Mouse (Mus musculus): ENCODE results near the gene Pfkm. TPM values are rescaled to one million over a fixed set of nuclear protein-coding genes. Genes with fewer than 3 reads are reported as not detected.

Gene Pfkm
- 100 to 1,000 TPM; 876 to 924 TPM for total RNA-seq (2021)

DNA sequence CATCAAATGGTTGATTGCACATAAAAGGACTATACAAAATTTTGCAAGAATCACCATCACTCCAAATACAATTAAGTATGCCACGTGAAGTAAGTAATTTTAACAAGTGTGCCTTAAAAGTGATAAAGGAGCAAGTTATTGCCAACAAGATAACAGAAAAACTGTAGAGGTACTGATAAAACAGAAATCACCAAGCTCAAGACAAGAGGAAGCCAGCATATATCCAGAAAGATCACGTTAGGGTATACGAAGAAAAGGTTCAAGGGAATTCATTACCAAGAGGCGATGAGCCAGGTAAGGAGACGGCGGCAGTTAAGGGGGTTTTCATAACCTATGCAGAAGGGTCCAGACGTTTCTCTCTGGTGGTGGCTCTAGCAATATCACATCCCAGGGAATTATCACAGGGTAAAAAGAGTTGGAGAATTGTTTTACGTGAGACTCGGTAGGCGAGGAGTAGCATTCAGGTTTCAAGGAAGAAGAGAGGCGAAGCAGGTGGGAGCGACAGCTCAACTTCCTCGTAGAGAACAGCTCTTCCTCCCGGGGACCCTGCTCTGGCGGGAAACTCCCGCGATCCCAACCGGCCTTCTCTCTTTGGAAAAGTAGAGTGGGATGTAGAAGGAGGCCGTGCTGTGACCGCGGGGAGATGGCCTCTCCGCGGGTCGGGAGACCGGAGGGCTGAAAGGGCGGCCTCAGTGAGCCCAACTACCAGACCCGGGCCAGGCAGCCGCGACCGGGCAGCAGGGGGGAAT lies at the start of gene Pfkm:
Pfkm (plus strand) TSS at position 218 of the 749 bp plus-strand sequence.
- intact Hi-C loops (cut with DNase I) = loop anchor here (5.0 to 10.0 kb wide), 3 partner anchors 80 to 412 kb away; no protein-coding TSS in a partner anchor
- no peak for DNase-seq

DNA sequence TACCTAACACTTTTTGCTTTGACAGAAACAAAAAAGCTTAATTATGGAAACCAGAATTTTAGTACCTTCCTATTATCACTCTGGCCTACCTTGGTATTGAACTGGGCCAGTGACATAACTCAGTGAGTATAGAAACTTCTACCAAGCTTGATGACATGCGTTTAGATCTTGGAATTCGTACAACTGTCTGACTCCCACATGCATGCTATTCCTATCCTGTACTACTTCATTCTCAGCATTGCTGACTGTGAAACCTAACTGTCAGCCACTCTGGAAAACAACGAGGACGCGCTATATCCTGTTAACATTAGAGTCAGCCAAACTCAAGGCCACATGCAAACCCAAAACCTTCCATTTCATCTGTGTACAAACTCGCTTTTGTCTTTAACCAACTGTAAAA lies 48.4 kb upstream of the Pfkm start:
- intact Hi-C loops (cut with DNase I) = no loop called here
- no peak for DNase-seq

GRCm38 (mm10) chr15:98044387-98044786 lies 48.0 kb upstream of the Pfkm start:
- no peak for DNase-seq
- intact Hi-C loops (cut with DNase I) = no loop called here

DNA sequence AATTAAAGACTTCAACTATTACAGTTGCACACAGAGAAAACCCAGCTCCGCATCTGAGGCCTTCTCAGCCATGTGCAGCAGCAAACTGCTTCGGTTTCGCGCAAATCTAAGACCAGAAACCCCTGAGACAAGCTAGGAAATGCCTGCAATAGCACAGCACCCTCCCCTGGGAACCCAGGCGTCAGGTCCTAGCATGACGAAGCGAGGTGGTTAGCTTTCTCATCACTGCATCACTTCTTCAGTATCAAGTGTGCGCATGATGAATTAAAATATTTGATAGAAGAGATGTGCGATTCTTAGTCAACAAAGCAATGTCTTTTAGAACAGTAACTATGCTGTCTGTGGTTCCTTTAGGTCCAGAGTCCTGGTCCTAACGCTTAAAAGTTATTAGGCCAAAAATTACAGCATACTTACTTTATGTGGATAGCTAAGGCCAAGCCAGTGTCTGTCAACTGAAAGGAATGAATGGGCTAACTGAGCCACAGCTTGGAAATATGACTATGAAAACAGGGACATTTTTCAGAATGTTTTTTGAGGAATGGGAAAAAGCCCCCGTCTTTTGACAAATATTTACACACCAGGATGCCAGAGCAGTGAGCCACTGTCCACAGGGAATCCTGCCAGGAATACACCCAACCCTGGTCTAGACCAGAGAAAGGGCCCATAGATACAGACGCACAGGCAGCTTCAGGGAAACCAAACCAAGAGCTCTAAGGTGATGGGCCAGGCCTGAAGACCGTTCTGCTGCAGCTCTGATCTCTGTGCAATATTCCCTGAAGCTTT lies 43.3 kb upstream of the Pfkm start:
- DNase-seq = no peak
- intact Hi-C loops (cut with DNase I) = no loop called here

DNA sequence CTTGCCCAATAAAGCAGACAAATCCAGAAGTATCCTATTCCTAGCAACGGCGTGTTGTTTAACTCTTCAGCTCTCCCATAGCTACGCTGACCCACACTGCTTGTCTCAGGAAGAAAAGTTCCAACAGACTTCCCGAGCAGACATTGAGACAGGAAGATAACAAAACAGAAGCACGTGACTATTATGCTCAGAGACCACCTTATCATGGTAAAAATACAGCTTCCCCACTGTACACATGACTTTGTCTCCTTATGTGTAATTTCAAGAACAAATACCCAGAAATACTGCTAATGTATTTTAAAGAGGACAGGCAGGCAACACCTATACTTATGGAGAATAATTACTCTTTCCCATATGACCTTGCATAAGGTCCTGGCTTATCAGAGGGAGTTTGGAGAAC lies 40.7 kb upstream of the Pfkm start:
- intact Hi-C loops (cut with DNase I) = no loop called here

GRCm38 (mm10) chr15:98055246-98055645 lies 37.1 kb upstream of the Pfkm start:
- intact Hi-C loops (cut with DNase I) = no loop called here
- peak; percentile 8 to 12 for DNase-seq

More for the DNA sequence above, 40.7 kb upstream of the Pfkm start:
- DNase-seq = no peak

DNA sequence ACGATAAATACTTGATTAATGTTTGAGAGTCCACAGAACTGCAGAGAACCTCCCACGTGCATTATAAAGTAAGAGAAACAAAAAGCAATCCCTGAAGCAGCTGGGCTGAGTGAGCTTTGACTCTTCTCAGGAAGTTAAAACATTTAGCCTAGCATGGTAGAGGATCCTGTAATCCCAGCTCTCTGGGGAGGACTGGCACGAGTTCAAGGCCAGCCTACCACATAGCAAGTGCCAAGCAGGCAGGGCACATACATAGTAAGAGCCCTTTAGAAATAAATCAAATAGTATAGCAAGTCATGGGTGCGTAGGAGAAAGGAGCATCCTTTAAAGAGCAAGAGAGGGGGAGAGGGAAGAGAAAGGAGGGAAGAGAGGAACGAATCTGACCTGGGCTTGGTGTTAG lies 26.5 kb upstream of the Pfkm start:
- DNase-seq = no peak
- intact Hi-C loops (cut with DNase I) = no loop called here

DNA sequence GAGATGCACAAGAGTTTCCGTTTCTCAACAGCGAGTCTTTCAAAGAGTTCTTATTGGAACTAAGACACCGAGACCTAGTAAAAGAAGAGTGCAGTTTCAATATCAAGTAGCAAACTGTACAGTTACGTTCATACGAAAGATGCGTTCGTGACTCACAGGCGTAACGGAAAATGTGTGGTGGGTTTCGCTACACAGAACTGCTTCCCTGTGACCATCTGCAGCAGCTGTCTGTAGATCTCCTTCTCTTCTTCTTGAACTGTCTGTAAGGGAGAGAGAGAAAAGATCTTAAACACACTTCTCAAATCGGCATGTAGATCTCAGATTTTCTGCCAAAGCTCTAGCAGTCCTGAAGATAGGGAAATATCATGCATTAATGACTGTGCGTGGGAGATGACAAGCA lies 25.8 kb upstream of the Pfkm start:
- intact Hi-C loops (cut with DNase I) = no loop called here
- no peak for DNase-seq

- no peak for DNase-seq
- intact Hi-C loops (cut with DNase I) = no loop called here
These were observed 24.9 kb upstream of the Pfkm start for GRCm38 (mm10) chr15:98067492-98067891.

DNA sequence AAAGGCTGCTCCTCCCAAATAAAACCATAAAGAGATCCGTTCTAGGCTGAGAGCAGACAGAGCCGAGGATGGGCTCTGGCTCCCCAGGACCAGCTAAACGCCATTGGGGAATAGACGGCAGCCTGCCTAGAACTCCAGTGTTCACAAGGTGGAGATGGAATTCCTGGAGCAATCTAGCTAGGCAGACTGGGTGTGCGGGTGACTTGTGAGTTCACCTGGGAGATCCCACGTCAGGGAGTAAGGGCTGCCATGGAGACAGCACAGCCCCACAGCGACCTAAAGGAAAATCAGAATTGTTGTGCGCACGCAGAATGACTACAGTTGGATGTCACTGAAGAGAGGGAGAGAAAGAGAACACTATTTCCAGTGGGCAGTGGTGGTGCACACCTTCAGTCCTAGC lies 23.9 kb upstream of the Pfkm start:
- intact Hi-C loops (cut with DNase I) = no loop called here

GRCm38 (mm10) chr15:98069566-98070245 lies 22.7 kb upstream of the Pfkm start:
- no peak for DNase-seq
- intact Hi-C loops (cut with DNase I) = no loop called here

More for the DNA sequence above, 23.9 kb upstream of the Pfkm start:
- no peak for DNase-seq

- intact Hi-C loops (cut with DNase I) = no loop called here
- no peak for DNase-seq
These were observed 22.0 kb upstream of the Pfkm start for GRCm38 (mm10) chr15:98070376-98070775.

- no peak for DNase-seq
- intact Hi-C loops (cut with DNase I) = no loop called here
These were observed 17.9 kb upstream of the Pfkm start for GRCm38 (mm10) chr15:98074521-98074920.

DNA sequence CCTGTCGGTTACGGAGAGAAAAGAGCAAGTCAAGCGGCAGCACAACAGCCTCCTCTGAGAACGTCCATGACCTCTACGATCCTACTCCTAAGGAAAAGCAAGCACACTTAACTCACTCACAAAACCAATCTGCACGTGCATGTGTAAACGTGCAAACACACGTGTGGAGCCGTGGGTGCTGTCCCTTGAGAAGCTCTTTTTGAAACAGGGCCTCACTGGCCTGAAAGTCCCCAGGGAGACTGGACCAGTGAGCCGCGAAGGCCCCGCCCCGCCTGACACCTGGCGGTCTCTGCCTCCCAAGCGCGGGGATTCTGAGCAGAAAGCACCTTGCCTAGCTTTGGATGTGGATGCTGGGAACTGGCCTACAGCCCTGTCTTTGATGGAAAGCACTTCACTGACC lies 17.4 kb upstream of the Pfkm start:
- intact Hi-C loops (cut with DNase I) = no loop called here

DNA sequence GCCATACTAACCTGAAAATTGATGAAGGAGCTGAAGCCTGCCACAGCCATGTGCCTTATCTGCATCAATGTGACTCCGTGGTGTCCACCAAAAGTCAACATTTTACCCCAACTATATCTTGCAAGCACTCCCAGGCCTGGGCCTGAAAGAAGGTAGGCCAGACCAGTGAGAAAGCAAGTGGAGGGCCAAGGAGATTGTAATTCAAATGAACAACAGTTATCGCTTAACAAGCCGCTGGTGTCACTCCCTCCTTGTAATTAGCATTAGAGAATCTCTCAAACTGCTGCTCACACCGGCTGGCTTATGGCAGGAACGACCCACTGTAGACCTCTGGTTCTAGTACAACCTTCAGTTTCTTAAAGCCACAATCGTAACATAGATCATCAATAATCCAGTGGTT lies 15.5 kb upstream of the Pfkm start:
- intact Hi-C loops (cut with DNase I) = no loop called here
- no peak for DNase-seq

More for the DNA sequence above, 17.4 kb upstream of the Pfkm start:
- no peak for DNase-seq

DNA sequence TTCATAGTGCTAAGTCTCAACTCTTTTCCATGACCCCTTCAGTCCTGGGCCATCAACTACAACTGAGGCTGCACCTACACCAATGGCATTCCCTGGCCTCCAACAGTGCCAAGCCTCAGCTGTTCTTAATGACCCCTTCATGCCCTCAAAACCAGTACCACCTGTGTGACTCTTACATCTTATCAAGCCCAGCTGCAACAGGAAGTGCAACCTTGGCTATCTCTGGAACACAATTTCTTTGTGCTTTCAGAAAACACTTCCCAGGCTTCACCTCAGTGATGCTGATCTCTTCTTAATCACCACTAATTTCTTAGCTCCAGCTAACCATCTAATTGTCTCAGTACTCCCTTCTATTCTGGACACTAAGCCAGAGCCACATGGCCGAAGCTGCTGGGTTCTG lies 3.5 kb upstream of the Pfkm start:
- intact Hi-C loops (cut with DNase I) = loop anchor here (1.0 kb wide), 1 partner anchor 64 kb away; no protein-coding TSS in a partner anchor
- no peak for DNase-seq

DNA sequence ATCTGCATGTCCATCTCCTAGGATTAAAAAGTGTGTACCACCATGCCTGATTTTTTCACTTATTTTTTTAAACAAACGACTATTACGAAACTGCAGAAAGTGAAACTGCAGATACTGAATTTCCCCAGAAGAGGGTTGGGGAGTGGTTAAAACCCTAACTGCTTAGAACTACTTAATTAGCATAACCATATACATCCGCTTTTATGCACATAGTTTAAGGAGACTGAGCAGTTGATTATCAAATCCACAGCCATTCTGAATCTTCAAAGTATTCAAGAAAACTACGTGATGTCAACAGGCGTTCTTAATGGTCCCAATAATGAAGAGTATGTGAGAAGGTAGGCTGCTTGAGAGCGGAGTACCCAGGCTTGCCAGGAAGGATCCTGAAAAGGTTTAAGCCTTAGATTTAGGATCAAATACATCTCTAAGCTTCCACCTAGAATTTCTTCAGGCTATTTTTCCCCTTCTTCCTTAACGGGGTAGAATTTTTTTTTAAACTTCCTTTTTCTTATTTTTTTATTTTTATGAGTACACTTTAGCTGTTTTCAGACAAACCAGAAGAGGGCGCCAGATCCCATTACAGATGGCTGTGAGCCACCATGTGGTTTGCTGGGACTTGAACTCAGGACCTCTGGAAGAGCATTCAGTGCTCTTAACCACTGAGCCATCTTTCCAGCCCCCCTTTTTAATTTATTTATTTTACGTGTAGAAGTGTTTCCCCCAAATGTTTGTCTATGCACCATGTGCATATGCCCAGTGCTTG lies 2.8 kb upstream of the Pfkm start:
- peak; percentile 47 to 52 for DNase-seq
- intact Hi-C loops (cut with DNase I) = loop anchor here (1.0 to 10.0 kb wide), 4 partner anchors 64 to 415 kb away; no protein-coding TSS in a partner anchor

DNA sequence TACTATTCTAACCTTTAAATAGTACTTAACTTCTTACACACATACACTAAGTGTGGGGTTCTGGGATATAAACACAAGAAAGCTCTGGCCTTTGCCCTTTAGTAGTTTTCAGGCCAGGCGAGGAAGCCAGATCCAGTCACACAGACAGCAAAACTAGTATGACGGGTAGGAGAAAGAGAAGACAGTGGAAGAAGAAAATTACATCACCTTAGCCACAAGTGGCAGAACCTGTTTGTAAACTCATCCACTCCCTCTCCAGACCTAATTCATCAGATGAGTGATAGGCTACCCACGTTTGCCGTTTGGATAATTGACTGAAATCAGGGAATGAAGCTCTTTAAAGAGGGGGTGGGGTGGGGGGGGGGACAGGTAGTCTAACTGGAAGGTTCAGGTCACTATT lies 548 bp upstream of the Pfkm start:
- DNase-seq = no peak
- intact Hi-C loops (cut with DNase I) = loop anchor here (5.0 to 10.0 kb wide), 3 partner anchors 80 to 413 kb away; no protein-coding TSS in a partner anchor

DNA sequence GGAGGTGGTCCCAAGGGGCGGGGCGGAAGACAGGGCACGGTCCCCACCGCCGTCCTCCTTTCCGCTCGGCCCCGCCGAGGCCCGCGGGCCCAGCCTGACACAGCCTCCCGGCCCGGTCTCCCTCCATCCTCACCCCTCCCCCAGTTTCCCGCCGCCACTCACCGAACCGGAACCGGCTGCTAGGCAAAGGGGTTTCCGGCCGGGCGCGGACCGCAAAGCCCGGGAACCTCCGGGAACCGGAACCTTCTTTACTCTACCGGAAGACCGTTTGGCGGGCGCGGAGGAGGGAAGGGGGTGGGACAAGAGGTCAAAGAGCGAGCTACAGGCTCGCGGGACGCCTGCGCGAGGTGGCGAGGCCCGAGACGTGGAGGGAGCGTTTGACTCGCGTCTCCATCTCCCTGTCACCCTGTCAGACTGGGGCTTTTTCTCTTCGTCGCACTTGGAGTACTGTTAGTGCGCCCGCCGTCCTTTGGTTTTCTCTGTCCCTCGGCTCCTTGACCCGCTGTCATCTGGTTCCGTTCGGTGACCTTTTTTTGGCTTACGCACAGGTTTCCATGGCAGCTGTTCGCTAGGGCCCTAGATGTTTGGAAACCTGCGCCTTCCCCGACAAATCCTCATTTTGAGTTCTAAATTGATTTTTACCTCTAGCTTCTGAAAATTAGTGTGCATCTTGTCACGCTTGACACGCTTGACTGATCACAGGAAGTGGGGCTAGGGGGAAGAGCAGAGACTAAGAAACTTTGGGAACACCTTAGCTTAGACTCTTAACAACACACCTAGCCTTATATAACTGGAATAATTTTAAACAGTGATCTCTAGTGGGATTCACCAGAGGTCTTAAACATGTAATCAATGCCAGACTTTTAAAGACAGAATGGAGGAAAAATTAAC lies 977 bp downstream of the Pfkm start, which contains the start of gene Senp1:
Senp1 (minus strand) TSS at position 624 of the 891 bp plus-strand sequence.
- intact Hi-C loops (cut with DNase I) = loop anchor here (5.0 to 10.0 kb wide), 3 partner anchors 79 to 411 kb away; no protein-coding TSS in a partner anchor
- peak; percentile 88 to 94 for DNase-seq
